Mouse (Mus musculus): ENCODE measurements around the gene Rbbp7. TPM values are rescaled to one million over a fixed set of nuclear protein-coding genes. Genes with fewer than 3 reads are reported as not detected.

Gene Rbbp7
- polyA plus RNA-seq, 1 experiment from 2014 or later = 430 TPM

GRCm38 (mm10) chrX:162736140-162736659 lies 24.0 kb upstream of the Rbbp7 start:
- WGBS = 42% methylated on average over 9 of the region's 9 CpGs
- Histone ChIP-seq H3K9ac (ENCODE audit: low read length) (no peak overlapping the region), H3K27ac (replicated peaks; ENCODE audit: low read depth, low read length) (peak overlapping the region; percentile 72; the same call in 1 of the 2 replicates), H3K27me3 (ENCODE audit: control insufficient read depth, insufficient read depth, low read length) (no peaks in the 10 kb centered on the region), H3K4me3 (ENCODE audit: low read depth, low read length) (peak overlapping the region; percentile 25), H3K4me2 (ENCODE audit: low read depth, severe bottlenecking) (peak overlapping the region; percentile 45), H3K4me1 (ENCODE audit: control insufficient read depth, insufficient read depth, low read length) (no peaks in the 10 kb centered on the region), H3K9me3 (ENCODE audit: control insufficient read depth, low read length) (no peaks in the 10 kb centered on the region), H3K36me3 (ENCODE audit: control insufficient read depth, insufficient read depth, low read length) (no peaks in the 10 kb centered on the region)
- ATAC-seq (ENCODE audit: insufficient number of reproducible peaks, low FRiP score, low TSS enrichment, low read depth) (peak; percentile 54), DNase-seq (ENCODE audit: low spot score) (peak; percentile 49)

- DNase-seq (ENCODE audit: low spot score) (no peak), ATAC-seq (ENCODE audit: insufficient number of reproducible peaks, low FRiP score, low TSS enrichment, low read depth) (no peak)
- WGBS = 34% methylated on average over 9 of the region's 9 CpGs
- Histone ChIP-seq H3K4me2 (ENCODE audit: low read depth, severe bottlenecking) (no peak overlapping the region), H3K27me3 (ENCODE audit: control insufficient read depth, insufficient read depth, low read length) (0 out of 2 replicates have a peak, but pooled peaks cover 2% of the 10 kb centered on the region), H3K4me1 (ENCODE audit: control insufficient read depth, insufficient read depth, low read length) (no peaks in the 10 kb centered on the region), H3K9ac (ENCODE audit: low read length) (no peak overlapping the region), H3K27ac (replicated peaks; ENCODE audit: low read depth, low read length) (no peak overlapping the region), H3K4me3 (ENCODE audit: low read depth, low read length) (no peak overlapping the region), H3K9me3 (ENCODE audit: control insufficient read depth, low read length) (no peaks in the 10 kb centered on the region), H3K36me3 (ENCODE audit: control insufficient read depth, insufficient read depth, low read length) (no peaks in the 10 kb centered on the region)
These were observed 11.3 kb upstream of the Rbbp7 start for GRCm38 (mm10) chrX:162748696-162749420.

- DNase-seq (ENCODE audit: low spot score) = no peak
- Histone ChIP-seq H3K9ac (ENCODE audit: low read length) (no peak overlapping the region), H3K4me2 (ENCODE audit: low read depth, severe bottlenecking) (no peak overlapping the region), H3K4me1 (ENCODE audit: control insufficient read depth, insufficient read depth, low read length) (no peaks in the 10 kb centered on the region), H3K4me3 (ENCODE audit: low read depth, low read length) (no peak overlapping the region), H3K27me3 (ENCODE audit: control insufficient read depth, insufficient read depth, low read length) (0 out of 2 replicates have a peak, but pooled peaks cover 2% of the 10 kb centered on the region), H3K36me3 (ENCODE audit: control insufficient read depth, insufficient read depth, low read length) (no peaks in the 10 kb centered on the region), H3K9me3 (ENCODE audit: control insufficient read depth, low read length) (no peaks in the 10 kb centered on the region), H3K27ac (replicated peaks; ENCODE audit: low read depth, low read length) (no peak overlapping the region)
- WGBS = 94% methylated on average over 2 of the region's 2 CpGs
- ATAC-seq (ENCODE audit: insufficient number of reproducible peaks, low FRiP score, low TSS enrichment, low read depth) = no peak
These were observed 7.8 kb upstream of the Rbbp7 start for GRCm38 (mm10) chrX:162752418-162752817.

GRCm38 (mm10) chrX:162754314-162754713 lies 5.9 kb upstream of the Rbbp7 start:
- Histone ChIP-seq H3K36me3 (ENCODE audit: control insufficient read depth, insufficient read depth, low read length) (no peaks in the 10 kb centered on the region), H3K27me3 (ENCODE audit: control insufficient read depth, insufficient read depth, low read length) (no peaks in the 10 kb centered on the region), H3K27ac (replicated peaks; ENCODE audit: low read depth, low read length) (no peak overlapping the region), H3K4me3 (ENCODE audit: low read depth, low read length) (no peak overlapping the region), H3K4me2 (ENCODE audit: low read depth, severe bottlenecking) (no peak overlapping the region), H3K9ac (ENCODE audit: low read length) (no peak overlapping the region), H3K9me3 (ENCODE audit: control insufficient read depth, low read length) (no peaks in the 10 kb centered on the region), H3K4me1 (ENCODE audit: control insufficient read depth, insufficient read depth, low read length) (no peaks in the 10 kb centered on the region)
- no peak for ATAC-seq (ENCODE audit: insufficient number of reproducible peaks, low FRiP score, low TSS enrichment, low read depth)
- 92% methylated on average over 4 of the region's 4 CpGs for WGBS
- DNase-seq (ENCODE audit: low spot score) = no peak

- no peaks in the 10 kb centered on the region for H3K9me3 ChIP-seq (ENCODE audit: control insufficient read depth, low read length)
- H3K4me3 ChIP-seq (ENCODE audit: low read depth, low read length) = no peak overlapping the region
- H3K36me3 ChIP-seq (ENCODE audit: control insufficient read depth, insufficient read depth, low read length) = no peaks in the 10 kb centered on the region
- H3K27ac ChIP-seq (replicated peaks; ENCODE audit: low read depth, low read length) = no peak overlapping the region
- H3K9ac ChIP-seq (ENCODE audit: low read length) = no peak overlapping the region
- WGBS = 57% methylated on average over 7 of the region's 7 CpGs
- no peak overlapping the region for H3K4me2 ChIP-seq (ENCODE audit: low read depth, severe bottlenecking)
- no peak for ATAC-seq (ENCODE audit: insufficient number of reproducible peaks, low FRiP score, low TSS enrichment, low read depth)
- no peak for DNase-seq (ENCODE audit: low spot score)
- no peaks in the 10 kb centered on the region for H3K27me3 ChIP-seq (ENCODE audit: control insufficient read depth, insufficient read depth, low read length)
- no peaks in the 10 kb centered on the region for H3K4me1 ChIP-seq (ENCODE audit: control insufficient read depth, insufficient read depth, low read length)
These were observed 4.1 kb upstream of the Rbbp7 start for GRCm38 (mm10) chrX:162756058-162756457.

- Histone ChIP-seq H3K27ac (replicated peaks; ENCODE audit: low read depth, low read length) (peak overlapping the region; percentile 85), H3K9me3 (ENCODE audit: control insufficient read depth, low read length) (no peaks in the 10 kb centered on the region), H3K36me3 (ENCODE audit: control insufficient read depth, insufficient read depth, low read length) (no peaks in the 10 kb centered on the region), H3K4me1 (ENCODE audit: control insufficient read depth, insufficient read depth, low read length) (no peaks in the 10 kb centered on the region), H3K27me3 (ENCODE audit: control insufficient read depth, insufficient read depth, low read length) (no peaks in the 10 kb centered on the region), H3K9ac (ENCODE audit: low read length) (peak overlapping the region; percentile 43), H3K4me2 (ENCODE audit: low read depth, severe bottlenecking) (peak overlapping the region; percentile 26), H3K4me3 (ENCODE audit: low read depth, low read length) (peak overlapping the region; percentile 22)
- ATAC-seq (ENCODE audit: insufficient number of reproducible peaks, low FRiP score, low TSS enrichment, low read depth) (no peak), DNase-seq (ENCODE audit: low spot score) (peak; percentile 63)
- WGBS = 24% methylated on average over 26 of the region's 32 CpGs
These were observed 719 bp upstream of the Rbbp7 start for GRCm38 (mm10) chrX:162759251-162760114.

- Histone ChIP-seq H3K9me3 (ENCODE audit: control insufficient read depth, low read length) (no peaks in the 10 kb centered on the region), H3K27ac (replicated peaks; ENCODE audit: low read depth, low read length) (peak overlapping the region; percentile 95), H3K4me2 (ENCODE audit: low read depth, severe bottlenecking) (peak overlapping the region; percentile 55), H3K9ac (ENCODE audit: low read length) (peak overlapping the region; percentile 72), H3K4me1 (ENCODE audit: control insufficient read depth, insufficient read depth, low read length) (no peaks in the 10 kb centered on the region), H3K36me3 (ENCODE audit: control insufficient read depth, insufficient read depth, low read length) (no peaks in the 10 kb centered on the region), H3K27me3 (ENCODE audit: control insufficient read depth, insufficient read depth, low read length) (no peaks in the 10 kb centered on the region), H3K4me3 (ENCODE audit: low read depth, low read length) (peak overlapping the region; percentile 64)
- 14% methylated on average over 36 of the region's 50 CpGs for WGBS
- DNase-seq (ENCODE audit: low spot score) (peak; percentile 42), ATAC-seq (ENCODE audit: insufficient number of reproducible peaks, low FRiP score, low TSS enrichment, low read depth) (no peak)
These were observed 835 bp downstream of the Rbbp7 start for GRCm38 (mm10) chrX:162760958-162761515.

- 50% methylated on average over 9 of the region's 9 CpGs for WGBS
- Histone ChIP-seq H3K36me3 (ENCODE audit: control insufficient read depth, insufficient read depth, low read length) (no peaks in the 10 kb centered on the region), H3K4me1 (ENCODE audit: control insufficient read depth, insufficient read depth, low read length) (no peaks in the 10 kb centered on the region), H3K4me2 (ENCODE audit: low read depth, severe bottlenecking) (peak overlapping the region; percentile 55), H3K9ac (ENCODE audit: low read length) (no peak overlapping the region), H3K9me3 (ENCODE audit: control insufficient read depth, low read length) (no peaks in the 10 kb centered on the region), H3K27ac (replicated peaks; ENCODE audit: low read depth, low read length) (no peak overlapping the region), H3K4me3 (ENCODE audit: low read depth, low read length) (peak overlapping the region; percentile 64), H3K27me3 (ENCODE audit: control insufficient read depth, insufficient read depth, low read length) (no peaks in the 10 kb centered on the region)
- ATAC-seq (ENCODE audit: insufficient number of reproducible peaks, low FRiP score, low TSS enrichment, low read depth) = no peak
- no peak for DNase-seq (ENCODE audit: low spot score)
These were observed 1.7 kb downstream of the Rbbp7 start for GRCm38 (mm10) chrX:162761716-162762395.

Data from limb, embryonic 11.5 days (tissue).